Mouse (Mus musculus): ENCODE results near the gene Pnpla3.
A peak's percentile ranks its signal among the peaks of the same experiment; 100 is the strongest.
"Not testable (repeated sequence)": the region's sequence is repeated elsewhere in the genome, so short reads cannot be mapped to it uniquely, and the experiment has no call there.

Gene Pnpla3

DNA sequence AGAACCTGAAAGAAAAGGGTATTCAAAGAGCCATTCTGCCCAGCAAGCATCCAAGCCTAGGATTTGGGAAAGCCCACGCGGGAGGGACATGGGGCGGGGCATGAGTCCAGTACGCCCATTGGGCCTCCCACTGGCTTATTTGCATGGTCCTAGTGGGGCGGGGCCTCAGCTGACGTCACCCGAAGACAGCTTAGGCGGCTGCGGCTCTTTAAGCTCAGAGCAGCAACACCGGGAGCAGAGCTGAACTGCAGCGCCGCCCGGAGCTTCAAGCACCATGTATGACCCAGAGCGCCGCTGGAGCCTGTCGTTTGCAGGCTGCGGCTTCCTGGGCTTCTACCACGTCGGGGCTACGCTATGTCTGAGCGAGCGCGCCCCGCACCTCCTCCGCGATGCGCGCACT lies at the start of gene Pnpla3:
Gene Pnpla3 (plus strand): TSS at position 238 of the 400 bp plus-strand sequence.
- DNase-seq: peak; percentile 98

GRCm38 (mm10) chr15:84120612-84121011 lies 47.0 kb upstream of the Pnpla3 start:
- DNase-seq: no peak

DNA sequence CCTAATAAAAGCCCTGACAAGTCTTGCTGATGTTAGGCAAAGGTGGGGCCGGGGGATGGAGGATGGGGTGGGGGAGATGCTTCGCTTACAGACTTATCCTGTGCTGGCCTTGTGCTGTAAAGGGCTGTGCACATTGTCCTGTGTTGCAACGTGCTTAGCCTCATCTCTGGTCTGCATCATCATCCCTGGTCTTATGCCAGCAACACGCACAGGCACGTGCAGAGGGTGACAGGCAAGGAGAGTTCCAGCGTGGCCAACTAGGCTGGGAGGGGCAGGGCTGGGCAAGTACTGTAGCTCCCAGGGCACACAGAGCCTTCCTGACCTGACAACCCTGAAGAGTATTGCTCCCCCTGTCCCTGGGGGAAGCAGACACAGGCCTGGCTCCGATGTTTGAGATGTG lies 46.6 kb upstream of the Pnpla3 start:
- DNase-seq: no peak

DNA sequence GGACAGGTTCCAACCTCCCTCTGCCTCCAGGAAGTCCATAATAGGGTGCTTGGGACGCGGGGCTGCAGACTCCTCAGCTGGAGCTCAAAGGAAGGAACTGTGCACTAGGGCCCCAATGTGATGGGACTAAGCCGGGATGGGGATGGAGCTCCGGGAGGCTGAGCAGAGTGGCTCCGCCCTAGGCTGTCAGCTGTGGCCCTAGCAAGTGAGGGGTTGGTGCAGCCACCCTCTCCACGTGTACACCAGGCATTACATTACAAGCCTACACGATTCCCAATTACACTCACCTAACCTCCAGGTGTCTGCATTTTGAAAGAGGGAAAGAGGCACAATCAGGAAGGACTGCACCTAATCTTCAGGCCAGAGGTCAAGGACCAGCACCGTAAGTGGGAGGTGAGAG lies 44.6 kb upstream of the Pnpla3 start, which contains the start of gene Pnpla5:
Gene Pnpla5 (minus strand): TSS at position 101 of the 400 bp plus-strand sequence.
- DNase-seq: no peak

GRCm38 (mm10) chr15:84124086-84124485 lies 43.6 kb upstream of the Pnpla3 start:
- no peak for DNase-seq

GRCm38 (mm10) chr15:84126447-84126846 lies 41.2 kb upstream of the Pnpla3 start:
- no peak for DNase-seq

DNA sequence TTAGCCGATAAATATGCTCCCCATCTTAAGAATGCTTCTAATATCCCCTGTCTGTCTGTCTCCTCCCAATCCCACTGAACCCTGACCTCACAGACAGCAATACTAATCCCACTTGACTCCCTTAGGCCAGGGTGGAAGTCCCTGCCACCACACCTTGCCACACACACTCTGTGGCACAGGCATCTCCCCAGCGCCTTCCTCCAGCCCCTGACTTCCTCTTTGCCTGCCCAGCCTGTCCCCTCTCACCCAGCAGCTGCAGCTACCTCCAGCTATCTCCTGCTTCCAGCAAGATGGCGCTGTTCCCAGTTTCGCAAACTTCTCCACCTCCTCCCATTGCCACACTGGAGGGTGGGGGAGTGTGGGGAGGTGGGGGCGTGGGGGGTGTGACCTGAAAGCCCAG lies 40.8 kb upstream of the Pnpla3 start:
- DNase-seq: no peak

- peak; percentile 83 for DNase-seq
These were observed 36.4 kb upstream of the Pnpla3 start for GRCm38 (mm10) chr15:84131096-84131786.

- DNase-seq: peak; percentile 58
These were observed 35.7 kb upstream of the Pnpla3 start for GRCm38 (mm10) chr15:84131971-84132370.

- no peak for DNase-seq
These were observed 34.2 kb upstream of the Pnpla3 start for GRCm38 (mm10) chr15:84133440-84133839.

DNA sequence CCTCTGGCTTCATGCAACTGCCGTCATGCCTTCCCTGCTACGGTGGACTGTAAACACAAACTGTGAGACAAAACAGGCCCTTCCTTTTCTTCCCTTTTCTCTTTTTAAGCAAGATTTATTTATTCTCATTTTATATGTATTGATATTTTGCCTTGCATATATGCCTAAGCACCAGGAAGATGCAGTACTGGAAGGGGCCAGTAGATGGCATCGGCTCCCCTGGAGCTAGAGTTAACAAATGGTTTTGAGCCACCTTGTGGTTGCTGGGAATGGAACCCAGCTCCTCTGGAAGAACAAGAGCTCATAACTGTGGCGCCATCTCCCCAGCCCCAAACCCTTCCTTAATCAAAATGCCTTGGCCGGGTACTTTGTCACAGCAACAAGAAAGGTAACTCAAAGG lies 32.2 kb upstream of the Pnpla3 start:
- DNase-seq: no peak

DNA sequence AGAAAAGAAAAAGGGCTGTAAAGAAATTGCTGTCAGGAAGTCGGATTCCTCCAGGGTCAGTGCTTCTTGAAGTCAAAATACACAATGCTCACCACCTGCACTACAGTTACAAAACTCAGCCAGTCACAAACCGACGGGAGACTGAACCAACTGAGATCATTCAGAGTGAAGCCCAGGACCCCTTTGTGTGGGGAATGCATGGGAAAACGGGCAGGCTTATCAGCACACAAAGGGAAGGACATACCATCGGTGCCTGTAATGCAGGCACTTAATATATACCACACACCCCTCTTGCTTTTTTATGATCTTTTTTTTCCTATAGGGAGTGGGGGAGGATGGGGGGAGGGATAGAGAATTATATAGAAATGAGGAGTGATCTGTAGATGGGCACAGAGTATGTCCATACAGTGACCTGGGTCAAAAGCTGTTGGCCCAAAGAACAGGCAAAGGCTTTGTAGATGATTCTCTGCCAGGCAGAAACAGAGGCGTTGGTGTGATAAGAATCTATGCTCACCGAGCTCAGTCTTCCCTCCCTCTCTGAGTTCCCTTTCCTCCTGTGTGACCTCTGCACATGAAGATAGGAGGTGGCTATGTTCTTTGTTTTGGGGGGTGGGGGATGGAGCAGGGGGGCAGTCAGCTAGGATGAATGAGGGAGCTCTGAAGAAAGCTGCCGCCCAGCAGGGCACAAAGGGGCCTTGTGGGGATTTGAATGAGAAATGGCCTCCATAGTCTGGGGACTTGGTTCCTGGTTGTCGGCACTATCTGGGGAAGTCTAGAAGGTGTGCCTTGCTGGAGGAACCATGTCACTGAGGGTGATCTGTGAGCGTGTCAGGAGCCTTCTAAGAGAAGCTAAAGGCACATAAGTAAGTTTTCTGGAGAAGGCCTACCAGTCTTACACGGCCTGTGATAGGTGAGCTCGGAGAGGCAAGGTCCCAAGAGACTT lies 30.9 kb upstream of the Pnpla3 start:
- no peak for DNase-seq

GRCm38 (mm10) chr15:84139592-84140005 lies 28.0 kb upstream of the Pnpla3 start:
- no peak for DNase-seq

GRCm38 (mm10) chr15:84140109-84140508 lies 27.5 kb upstream of the Pnpla3 start:
- DNase-seq: no peak

GRCm38 (mm10) chr15:84140929-84141328 lies 26.7 kb upstream of the Pnpla3 start:
- no peak for DNase-seq

DNA sequence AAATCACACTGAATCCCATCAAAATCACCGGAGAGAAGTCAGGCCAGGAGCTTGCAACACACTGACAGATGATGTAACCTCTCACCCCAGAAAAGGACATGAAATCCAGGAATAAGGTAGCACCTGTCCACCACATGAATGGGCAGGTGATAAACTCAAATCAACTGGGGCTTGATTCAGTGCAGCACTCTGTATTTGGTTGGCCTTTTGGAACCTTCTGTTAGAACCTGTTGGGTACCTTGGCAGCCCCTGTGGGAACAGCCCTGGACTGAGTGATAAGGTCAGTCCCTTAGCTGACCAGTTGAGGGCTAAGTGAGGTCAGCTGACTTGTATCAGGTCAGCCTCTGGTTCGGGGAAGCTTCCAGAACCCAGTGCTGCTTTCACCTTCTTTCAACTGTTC lies 11.5 kb upstream of the Pnpla3 start:
- DNase-seq: no peak

GRCm38 (mm10) chr15:84157530-84157929 lies 10.1 kb upstream of the Pnpla3 start:
- not testable (repeated sequence) for DNase-seq

- no peak for DNase-seq
These were observed 5.8 kb upstream of the Pnpla3 start for GRCm38 (mm10) chr15:84161871-84162270.

GRCm38 (mm10) chr15:84166818-84167217 lies 819 bp upstream of the Pnpla3 start:
- DNase-seq: no peak

DNA sequence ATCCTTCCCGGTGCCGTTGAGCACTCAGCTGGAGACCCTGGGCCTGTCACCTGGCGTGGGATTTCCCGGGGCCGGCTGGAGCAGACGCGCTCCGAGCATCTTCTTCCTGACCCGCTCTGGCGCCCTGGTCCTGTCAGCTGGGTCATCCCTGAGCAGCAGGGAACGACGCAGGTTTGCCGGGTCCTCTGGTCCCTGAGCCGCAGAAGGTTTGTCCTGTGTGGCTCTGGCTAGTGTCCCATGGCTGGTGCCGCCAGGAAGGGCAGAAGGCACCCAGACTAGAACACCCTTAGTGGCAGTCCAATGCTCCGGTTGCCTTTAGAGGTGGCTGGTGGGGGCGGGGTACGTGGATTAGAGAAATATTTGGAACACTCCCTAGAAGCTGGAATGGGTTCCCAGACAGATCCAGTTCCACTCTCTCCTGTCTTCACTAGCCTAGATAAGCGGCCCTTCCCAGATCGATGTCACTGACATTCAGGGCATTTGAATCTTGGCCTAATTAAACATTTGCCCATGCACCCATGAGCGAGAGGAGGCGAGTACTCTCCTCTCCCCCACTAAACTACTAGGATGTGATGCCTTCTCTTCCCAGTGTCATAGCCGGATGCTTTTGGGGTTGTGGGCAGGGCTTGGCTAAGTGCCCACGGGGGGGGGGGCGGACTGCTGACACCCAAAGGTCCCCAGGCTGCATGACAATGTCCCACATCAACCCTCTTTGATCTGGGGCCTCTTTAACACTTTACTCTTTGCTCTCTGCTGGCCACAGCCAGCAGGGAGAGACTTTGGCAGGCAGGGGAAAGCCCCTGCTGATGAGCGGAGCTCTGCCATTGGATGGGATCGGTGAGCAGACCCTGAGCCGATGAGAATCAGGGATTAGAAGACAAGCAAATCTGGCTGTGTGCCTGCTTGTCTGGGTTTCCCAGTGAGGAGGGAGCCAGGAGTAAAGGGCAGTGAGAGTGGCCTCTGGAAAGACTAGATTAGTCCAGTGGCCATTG lies 829 bp downstream of the Pnpla3 start:
- DNase-seq: peak; percentile 80

- no peak for DNase-seq
These were observed 1.9 kb downstream of the Pnpla3 start for GRCm38 (mm10) chr15:84169511-84169910.

DNA sequence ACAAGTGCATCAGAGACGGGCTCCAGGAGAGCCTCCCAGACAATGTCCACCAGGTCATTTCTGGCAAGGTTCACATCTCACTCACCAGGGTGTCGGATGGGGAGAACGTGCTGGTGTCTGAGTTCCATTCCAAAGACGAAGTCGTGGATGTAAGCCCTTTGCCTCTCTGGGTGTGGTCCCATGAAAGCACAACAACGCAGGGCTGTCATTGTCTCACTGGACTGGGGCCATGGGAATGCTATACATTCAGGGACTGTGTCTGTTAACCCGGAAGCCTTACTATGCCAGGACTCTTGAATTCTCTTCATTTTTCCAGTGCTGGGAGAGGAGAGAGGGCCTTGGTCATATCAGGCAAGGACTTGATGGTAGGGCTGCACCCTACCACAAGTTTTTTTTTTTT lies 3.5 kb downstream of the Pnpla3 start:
- no peak for DNase-seq

DNA sequence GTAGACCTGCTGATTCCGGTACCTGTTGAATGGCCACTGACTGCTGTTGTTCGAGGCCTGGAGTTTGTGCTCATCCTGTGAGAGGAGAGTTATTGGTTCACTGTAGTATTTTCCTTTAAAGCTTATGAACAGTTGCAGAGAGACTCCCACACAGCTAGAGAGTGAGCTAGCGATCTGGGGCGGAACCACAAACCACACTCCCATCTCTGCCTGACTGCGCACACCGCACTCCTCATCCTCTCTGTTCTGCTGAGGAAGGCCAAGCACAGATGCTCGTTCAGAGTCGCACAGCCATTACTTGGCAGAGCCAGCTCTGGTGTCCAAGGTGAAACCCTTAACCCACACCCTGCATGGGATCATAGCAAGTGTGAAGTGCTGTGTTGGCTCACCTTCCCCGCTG lies 11.1 kb downstream of the Pnpla3 start:
- DNase-seq: no peak
